Mouse (Mus musculus) layer of hippocampus, postnatal 25 days (tissue): ENCODE data around the gene Dthd1. TPM values are rescaled to one million over a fixed set of nuclear protein-coding genes. Genes with fewer than 3 reads are reported as not detected.

Experiments used
- DNase-seq, 2 experiments: peaks; one replicate each; pipeline ENCODE4 v3.0.0; 2022; ENCODE audit warnings: mixed read lengths in 2 of 2, low spot score in 1 of 2; ENCODE audit errors: extremely low spot score in 1 of 2
- total RNA-seq, 2 experiments: library from RNA; stranded (reverse); gene quantifications; 2 replicates each; pipeline ENCODE4 v1.2.3; 2021

Dthd1 gene
- total RNA-seq, 2 experiments from 2014 or later: 0.10 TPM; not detected in 1

DNA sequence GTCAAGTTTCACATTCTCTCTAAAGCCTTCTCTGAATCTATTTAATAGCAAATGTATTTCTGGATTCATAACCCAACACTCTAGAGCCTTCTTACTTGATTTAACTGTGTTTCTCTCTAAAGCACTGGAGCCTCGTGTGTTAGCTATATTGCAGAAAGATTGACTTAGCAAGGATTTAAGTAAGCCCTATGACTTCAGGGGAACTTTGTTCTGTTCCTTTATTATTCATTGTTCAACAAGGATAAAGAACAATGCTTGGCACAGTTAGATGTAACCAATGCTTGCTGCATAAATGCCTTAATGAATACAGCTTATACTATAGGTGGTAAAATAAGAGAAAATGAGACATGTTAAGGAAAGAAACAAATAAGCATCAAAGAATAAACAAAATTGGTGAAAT lies 43.9 kb downstream of the Dthd1 start:
- DNase-seq: no peak

DNA sequence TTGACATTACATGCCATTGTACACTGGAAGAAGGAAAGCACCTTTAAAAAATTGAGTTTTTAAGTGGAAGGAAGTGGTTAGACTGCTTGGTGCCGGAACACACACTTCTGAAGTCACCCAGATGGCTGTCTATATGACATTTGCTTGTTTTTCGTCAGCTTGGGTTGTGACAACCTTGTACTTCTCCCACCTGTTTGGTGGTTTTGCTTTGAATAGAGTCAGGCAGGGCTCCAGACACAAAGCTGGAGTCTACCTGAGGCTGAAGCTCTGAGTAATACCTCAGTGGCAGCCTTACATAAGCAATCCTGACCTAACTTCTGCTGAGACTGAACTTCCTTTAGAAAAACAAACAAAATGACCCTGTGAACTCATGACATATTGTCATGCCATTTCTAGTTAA lies 44.7 kb downstream of the Dthd1 start:
- no peak for DNase-seq

DNA sequence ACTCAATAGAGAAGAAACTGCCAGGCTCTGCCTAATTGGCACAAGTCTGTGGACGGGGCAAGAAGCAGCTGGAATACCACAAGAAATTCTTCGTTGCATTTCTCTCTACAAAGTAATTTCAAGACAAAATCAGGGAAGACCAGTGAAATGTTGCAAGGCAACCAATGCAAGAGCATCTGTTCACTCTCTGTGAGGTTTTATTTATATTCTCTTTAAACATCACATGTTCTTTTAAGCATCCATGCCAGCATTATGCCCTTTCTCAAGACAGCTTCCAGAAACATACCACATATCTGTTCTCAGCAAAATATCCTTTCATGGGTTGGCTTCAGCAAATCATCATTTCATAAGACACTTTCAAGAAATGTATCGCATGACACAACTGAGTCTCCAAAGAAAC lies 50.7 kb downstream of the Dthd1 start:
- no peak for DNase-seq

DNA sequence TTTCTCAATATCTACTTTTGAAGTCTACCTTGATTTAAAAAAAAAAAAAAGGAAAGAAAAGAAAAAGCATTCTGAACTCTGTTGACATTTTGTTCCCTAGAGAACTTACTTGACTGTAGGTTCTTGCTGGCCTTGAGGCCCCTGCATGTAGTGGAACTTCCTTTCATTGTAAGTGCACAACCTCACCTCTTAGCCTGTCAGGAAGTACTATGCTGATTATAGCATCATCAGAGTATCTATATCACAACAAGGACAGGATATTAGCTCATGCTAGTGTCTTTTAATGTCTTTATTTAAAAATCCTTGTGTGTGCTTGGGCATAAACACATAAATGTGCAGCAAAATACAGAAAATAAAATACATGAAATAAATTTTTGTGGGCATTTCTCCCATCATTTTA lies 53.4 kb downstream of the Dthd1 start:
- no peak for DNase-seq

DNA sequence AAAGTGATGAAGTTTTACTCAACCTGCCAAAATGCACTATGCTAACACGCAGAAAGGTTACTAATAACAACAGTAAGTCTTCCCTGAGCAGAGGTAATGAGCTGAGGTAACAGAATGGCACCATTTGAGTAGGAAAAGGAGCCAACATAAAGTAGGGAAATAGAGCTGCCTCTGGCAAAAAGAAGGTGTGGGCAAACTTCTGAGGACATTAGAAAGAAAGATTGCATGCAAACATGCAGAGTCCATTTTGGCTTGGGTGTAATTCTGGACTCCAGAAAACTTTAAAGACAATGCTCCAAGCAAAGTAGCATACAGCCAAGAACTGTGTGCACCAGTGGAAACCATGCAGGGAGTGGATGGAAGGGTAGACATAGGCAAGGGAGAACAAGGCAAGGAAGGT lies 65.9 kb downstream of the Dthd1 start:
- DNase-seq: no peak

DNA sequence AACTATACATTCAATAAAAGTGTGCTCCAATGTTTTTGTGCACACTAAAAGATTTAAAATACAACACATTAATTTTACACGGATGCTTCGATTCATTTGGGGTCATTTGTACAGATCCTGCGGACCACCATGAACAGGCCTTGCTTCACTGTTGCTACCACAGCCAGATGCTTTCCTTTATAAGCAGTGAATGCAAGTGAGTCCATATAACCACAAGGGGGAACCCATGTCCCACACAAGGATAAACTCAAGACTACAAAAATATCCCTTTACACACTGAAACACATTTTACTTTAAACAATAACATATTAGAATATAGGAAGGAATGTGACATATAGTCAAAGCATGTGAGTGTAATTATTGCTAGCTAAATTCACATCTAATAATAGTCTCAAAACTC lies 81.7 kb downstream of the Dthd1 start:
- no peak for DNase-seq

DNA sequence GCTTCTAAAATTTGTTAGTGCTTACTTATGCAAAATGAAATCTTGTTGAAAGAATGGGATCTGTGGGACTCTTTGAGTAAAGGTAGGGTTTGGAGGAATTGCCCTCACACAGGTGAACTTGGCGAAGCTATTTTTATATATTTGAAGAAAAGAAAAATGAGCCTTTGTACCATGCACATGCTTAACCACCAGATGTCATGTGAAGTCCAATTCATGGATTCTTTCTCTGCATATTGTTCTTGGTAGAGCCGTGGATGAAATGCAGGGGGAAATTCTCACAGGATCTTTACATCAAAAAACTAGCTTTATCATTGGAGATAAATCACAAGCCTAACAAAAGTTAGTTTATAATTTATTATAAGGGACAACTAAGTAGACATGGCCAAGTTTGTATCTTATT lies 93.3 kb downstream of the Dthd1 start:
- no peak for DNase-seq

DNA sequence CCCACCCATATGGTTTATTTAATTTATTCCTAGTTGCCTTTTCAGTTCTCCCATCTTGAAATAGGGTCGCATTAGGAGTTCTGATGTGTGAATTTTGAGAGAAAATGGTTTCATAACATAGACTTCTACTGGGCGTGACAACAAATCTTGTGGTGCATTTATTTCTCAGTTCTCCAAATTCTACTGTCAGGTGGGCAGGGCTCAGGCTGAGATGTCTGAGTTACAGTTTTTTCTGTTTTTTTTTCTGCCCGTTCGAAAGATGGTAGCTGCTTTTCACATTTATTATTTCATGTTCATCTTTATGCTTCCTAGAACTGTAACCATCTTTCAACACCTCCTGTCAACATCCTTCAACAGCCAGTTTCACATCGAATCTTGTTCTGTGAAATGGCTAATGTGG lies 95.5 kb downstream of the Dthd1 start:
- no peak for DNase-seq

DNA sequence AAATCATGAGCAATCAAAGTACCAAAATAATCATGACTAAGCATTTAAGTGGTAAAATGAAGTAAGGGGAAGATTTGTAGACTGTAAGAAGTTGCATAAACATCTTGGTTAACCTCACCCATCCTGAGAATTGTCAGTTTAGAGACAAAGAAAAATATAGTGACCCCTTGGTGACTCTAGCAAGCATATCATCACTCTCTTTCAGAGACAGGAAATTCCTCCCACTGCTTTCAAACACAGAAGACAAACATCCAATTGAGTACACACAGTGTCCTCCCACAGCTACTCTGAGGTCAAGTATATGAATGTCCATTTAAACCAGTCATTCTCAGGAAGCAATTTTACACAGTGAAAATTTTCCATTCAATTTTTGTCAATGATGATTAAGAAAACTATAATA lies 111.0 kb downstream of the Dthd1 start:
- no peak for DNase-seq

Other genes with a start within 250 kb of the Dthd1 start
- 10 to 100 TPM; 41.0 to 49.9 TPM for gene Arap2, start 47.7 kb upstream of the Dthd1 start, total RNA-seq